Mouse (Mus musculus): ENCODE data around the gene 1110032A03Rik.
A peak's percentile ranks its signal among the peaks of the same experiment; 100 is the strongest.

1110032A03Rik gene

GRCm38 (mm10) chr9:50774991-50775612 is at the start of gene 1110032A03Rik, which contains the start of gene Alg9:
Gene 1110032A03Rik, minus strand, starts transcription at chr9:50775520.
Gene Alg9, plus strand, starts transcription at chr9:50775019.
- peak; percentile 88 for DNase-seq (ENCODE audit: low spot score)

GRCm38 (mm10) chr9:50823779-50824453 is 48.6 kb upstream of the 1110032A03Rik start:
- DNase-seq (ENCODE audit: low spot score), result no peak

- no peak for DNase-seq (ENCODE audit: low spot score)
These were observed 46.9 kb upstream of the 1110032A03Rik start for GRCm38 (mm10) chr9:50822216-50822615.

DNA sequence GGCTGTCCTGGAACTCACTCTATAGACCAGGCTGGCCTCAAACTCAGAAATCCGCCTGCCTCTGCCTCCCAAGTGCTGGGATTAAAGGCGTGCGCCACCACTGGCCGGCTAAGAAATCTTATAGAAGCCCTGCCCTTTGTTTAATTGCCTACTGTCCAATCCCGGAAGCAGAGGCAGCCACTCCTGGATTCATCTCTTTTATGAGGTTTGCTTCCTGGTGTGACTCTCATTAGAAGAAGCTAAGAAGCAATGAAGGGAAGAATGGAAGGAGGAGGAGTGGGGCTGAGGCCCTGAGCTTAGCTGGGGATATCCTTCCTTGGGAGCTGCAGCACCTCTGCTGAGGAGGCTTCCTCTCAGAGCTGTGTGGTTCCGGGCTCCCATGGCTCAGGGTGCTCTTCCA is 46.3 kb upstream of the 1110032A03Rik start:
- DNase-seq (ENCODE audit: low spot score), result no peak

DNA sequence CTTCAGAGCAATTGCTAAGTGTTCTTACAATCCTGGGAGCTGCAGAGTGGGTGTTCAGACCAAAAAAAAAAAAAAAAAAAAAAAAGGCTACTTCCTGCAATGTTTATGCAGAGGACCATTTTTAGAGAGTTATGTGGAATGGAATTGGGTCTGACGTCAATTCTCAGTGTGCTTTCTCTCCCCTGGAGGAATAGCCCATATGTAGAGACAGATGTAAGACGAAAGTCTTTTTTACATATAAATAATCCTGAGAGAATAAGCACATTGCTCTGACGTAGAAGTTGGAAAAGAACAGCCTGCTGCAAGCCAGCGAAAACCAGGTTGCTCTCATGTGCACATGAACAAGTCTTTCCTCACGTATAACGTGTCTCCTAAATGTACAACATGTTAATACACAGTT is 44.4 kb upstream of the 1110032A03Rik start:
- no peak for DNase-seq (ENCODE audit: low spot score)

- DNase-seq (ENCODE audit: low spot score), result no peak
These were observed 42.7 kb upstream of the 1110032A03Rik start for GRCm38 (mm10) chr9:50818050-50818449.

GRCm38 (mm10) chr9:50816512-50816911 is 41.2 kb upstream of the 1110032A03Rik start:
- no peak for DNase-seq (ENCODE audit: low spot score)

DNA sequence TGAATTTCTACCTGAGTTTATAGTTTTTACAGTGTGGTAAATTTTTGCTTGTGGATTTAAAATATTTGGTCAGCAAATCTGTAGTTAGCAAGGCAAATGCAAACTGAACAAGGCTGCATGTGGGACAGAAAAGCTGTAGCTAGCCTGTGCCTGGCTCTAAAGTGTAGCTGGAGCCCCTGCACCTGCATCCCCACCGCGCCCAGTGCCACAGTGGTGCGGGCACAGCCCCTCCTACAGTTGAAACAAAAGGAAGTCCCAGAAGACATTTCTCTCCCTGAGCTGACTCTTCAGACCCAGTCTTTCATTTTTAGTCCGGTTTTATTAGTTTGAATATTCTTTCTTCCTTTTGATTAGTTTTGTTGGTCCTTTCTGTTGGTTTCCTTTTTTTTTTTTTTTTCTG is 40.3 kb upstream of the 1110032A03Rik start:
- DNase-seq (ENCODE audit: low spot score), result no peak

DNA sequence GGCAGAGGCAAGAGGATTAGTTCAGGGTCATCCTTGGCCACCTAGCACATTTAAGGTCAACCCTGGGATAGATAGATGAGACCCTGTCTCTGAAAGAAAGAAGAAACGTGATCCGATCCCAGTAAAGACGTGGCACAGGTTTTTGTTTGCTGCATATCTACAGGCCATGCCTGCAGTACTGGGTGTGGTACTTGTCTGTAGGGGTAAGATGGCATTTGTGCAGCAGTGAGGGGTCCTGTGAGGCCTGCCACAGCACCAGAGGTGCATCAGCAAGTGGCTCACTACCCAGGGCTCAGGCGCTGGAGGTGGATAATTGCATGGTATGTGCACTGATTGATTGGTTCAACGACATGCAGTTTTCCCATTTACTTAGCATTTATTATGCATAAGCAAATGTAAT is 38.5 kb upstream of the 1110032A03Rik start:
- no peak for DNase-seq (ENCODE audit: low spot score)

- DNase-seq (ENCODE audit: low spot score), result no peak
These were observed 36.4 kb upstream of the 1110032A03Rik start for GRCm38 (mm10) chr9:50811746-50812145.

DNA sequence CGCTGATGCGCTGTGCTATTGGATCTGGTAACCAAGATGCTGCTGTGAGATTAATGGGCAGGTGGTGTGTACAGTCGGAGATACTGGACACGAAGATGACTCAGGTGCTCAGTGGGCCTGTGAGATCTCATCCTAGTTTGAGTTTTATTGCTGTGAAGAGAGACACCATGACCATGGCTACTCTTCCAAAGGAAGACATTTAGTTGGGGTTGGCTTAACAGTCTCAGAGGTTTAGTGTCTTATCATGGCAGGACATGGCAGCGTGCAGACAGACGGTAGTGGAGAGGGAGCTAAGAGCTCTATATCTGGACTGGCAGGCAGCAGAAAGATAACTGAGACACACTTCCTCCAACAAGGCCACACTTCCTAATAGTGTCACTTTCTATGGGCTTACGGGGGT is 35.9 kb upstream of the 1110032A03Rik start:
- no peak for DNase-seq (ENCODE audit: low spot score)

DNA sequence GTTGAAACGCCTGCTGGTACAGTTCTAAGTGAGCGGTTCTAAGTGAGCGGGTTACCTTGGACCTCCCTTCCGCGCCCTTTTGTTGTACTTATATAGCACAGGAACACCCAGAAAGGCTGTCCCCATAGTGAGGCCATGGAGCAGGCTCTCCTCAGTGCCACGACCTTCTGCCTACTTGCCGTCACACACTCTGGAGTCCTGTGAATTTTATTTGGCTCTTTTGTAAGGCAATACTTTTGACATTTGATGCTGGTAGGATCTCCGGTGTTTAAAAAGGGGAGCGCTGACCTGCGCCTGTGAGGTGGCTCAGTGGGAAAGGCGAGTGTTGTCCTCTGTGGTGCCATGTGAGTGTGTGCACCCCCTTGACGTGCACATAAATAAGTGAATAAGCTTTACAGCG is 33.8 kb upstream of the 1110032A03Rik start:
- no peak for DNase-seq (ENCODE audit: low spot score)

DNA sequence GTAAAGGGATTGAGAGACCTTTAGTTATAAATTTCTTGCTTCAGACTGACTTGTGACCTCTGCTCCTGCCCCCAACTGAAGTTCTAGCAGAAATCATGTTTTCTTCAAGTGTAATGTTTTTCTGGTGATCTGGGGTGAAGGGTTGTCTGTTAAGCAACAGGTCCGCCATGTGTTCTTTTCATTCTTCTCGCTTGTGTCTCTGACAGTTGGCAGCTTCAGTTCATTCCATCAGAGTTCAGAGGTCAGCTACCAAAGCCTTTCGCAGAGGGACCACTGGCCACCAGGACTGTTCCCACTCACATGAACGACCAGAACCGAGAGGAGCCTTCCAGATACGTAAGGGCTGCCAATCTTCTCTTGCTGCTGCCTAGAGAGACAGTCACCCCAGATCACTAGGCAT is 33.2 kb upstream of the 1110032A03Rik start:
- no peak for DNase-seq (ENCODE audit: low spot score)

- no peak for DNase-seq (ENCODE audit: low spot score)
These were observed 27.8 kb upstream of the 1110032A03Rik start for GRCm38 (mm10) chr9:50803055-50803671.

DNA sequence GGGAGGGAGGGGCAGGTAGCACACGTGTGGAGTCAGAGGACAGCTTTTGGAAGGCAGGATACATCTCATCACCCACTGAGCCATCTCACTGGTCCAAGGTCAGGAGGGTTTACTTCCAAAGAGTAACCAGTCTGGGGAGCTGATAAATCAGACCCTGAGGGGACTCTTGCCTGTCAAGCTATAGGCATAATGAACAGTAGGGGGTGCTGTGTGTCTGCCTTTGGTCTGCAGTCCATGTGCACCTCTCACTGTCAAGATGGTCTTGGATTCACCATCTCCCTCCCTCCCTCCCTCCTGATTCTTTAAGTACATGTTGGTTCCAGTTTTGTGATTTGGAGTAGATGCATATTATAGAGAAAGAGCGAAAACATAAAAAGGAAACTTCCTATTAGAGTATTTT is 25.7 kb upstream of the 1110032A03Rik start:
- DNase-seq (ENCODE audit: low spot score), result no peak

- DNase-seq (ENCODE audit: low spot score), result no peak
These were observed 23.0 kb upstream of the 1110032A03Rik start for GRCm38 (mm10) chr9:50798368-50798767.

GRCm38 (mm10) chr9:50797641-50798040 is 22.3 kb upstream of the 1110032A03Rik start:
- no peak for DNase-seq (ENCODE audit: low spot score)

DNA sequence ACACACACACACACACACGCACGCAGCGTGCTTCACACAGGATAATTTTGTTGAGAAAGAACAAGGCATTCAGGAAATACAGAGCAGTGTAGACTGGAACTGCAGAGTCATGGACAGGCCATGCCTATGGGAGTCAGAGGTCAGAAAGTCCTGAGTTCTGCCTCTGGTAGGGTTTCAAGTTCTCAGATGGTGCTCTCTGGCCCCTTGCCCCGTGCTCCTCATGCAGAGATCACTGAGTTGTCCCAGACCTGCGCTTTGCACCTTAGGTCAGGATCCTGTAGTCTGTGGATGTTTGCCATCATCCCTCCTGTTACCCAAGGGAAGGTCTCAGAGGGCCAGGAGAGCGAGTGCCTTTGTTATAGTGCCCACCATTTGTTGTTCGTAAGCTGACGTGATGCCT is 21.5 kb upstream of the 1110032A03Rik start:
- no peak for DNase-seq (ENCODE audit: low spot score)

DNA sequence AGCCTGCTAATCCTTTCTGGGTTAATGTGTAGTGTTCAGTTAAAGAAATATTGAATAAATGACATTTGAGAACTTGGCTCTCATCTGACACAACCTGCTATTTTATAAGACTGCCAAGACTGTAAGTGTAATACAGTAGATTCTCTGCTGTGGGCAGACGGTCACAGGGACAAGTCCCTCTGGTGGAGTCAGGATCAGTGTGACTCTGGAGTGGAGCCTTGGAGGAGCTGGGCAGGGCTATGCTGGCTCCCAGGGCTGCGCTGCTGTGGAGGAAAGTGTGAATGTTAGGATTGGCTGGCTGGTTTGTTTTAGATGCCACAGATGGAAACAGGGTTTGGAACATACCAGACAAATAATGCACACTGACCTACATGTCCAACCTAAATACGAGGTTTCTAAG is 19.9 kb upstream of the 1110032A03Rik start:
- DNase-seq (ENCODE audit: low spot score), result no peak

DNA sequence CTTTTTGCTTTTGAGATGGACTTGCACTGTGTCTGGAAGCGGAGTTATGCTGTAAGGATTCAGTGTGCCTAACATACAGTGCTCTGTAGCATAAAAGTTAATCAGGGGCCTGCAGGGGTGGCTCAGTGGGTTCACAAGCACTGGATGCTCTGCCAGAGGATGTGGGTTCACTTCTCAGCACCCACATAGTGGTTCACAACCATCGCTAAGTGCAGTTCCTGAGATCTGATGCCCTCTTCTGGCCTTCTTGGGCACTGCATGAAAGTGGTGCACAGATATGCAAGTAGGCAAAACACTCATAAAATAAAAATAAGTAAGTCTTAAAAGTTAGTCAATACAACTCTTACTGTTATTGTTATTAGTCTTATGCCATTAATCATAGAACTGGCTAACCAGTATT is 6.8 kb upstream of the 1110032A03Rik start:
- no peak for DNase-seq (ENCODE audit: low spot score)

GRCm38 (mm10) chr9:50776162-50776760 is 941 bp upstream of the 1110032A03Rik start:
- DNase-seq (ENCODE audit: low spot score), result no peak

DNA sequence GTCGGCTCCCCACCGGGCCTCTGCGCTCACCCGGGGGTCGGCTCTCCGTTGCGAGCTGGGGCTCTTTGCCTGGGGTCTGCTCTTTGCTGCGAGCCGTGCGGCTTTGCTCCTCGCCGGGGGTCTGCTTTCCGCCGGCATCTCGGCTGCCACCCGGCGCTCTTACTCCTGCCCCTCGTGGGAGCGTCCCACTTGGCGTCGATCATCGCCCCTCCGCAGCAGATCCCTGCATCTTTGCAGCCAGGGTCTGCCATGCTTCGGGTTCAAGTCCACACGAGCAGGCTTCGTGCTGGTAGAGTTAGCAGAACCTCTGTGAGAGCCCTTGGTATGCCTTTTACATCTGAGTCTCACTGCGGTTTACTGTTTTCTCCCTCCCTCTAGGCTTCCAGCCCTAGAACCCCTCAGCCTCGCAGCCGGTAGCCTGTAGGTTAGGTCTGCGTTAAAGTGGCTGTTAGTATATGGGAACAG is 374 bp upstream of the 1110032A03Rik start:
- DNase-seq (ENCODE audit: low spot score), result no peak

GRCm38 (mm10) chr9:50774026-50774462 is 1.3 kb downstream of the 1110032A03Rik start:
- no peak for DNase-seq (ENCODE audit: low spot score)
